Mouse (Mus musculus): Measurements from ENCODE around the gene Gm8871.
"Not testable (repeated sequence)": the region's sequence is repeated elsewhere in the genome, so short reads cannot be mapped to it uniquely, and the experiment has no call there.

The Gm8871 gene

GRCm38 (mm10) chr5:10947505-10947904 is at the start of gene Gm8871, which contains the start of gene Gm8857:
Gene Gm8871, plus strand, starts transcription at chr5:10947805.
Gene Gm8857, plus strand, starts transcription at chr5:10947807.
- in situ Hi-C loops (cut with MboI, MseI), result not testable (repeated sequence)

- in situ Hi-C loops (cut with MboI, MseI), result loop anchor here (5.0 kb wide), 1 partner anchor 554 kb away; no protein-coding TSS in a partner anchor
Measured at GRCm38 (mm10) chr5:10953512-10953911, 5.9 kb downstream of the Gm8871 start.

GRCm38 (mm10) chr5:10958057-10958456 is 10.5 kb downstream of the Gm8871 start:
- in situ Hi-C loops (cut with MboI, MseI), result not testable (repeated sequence)

All from T-helper 2 cell (primary cell).